Mouse (Mus musculus): Measurements from ENCODE around the gene BC067074. TPM values are rescaled to one million over a fixed set of nuclear protein-coding genes. Genes with fewer than 3 reads are reported as not detected.
"Not testable (repeated sequence)": the region's sequence is repeated elsewhere in the genome, so short reads cannot be mapped to it uniquely, and the experiment has no call there.

BC067074 gene
- 2.4 and 3.1 TPM in 2 replicates for polyA plus RNA-seq (2012; rRNA removed)

- DNase-seq (ENCODE audit: low read depth), result no peak
Measured at GRCm38 (mm10) chr13:113292975-113293706, at the start of gene BC067074. Gene BC067074, plus strand, starts transcription at chr13:113293159.

- no peak for DNase-seq (ENCODE audit: low read depth)
Measured at GRCm38 (mm10) chr13:113245025-113245424, 47.9 kb upstream of the BC067074 start.

GRCm38 (mm10) chr13:113252580-113252979 is 40.4 kb upstream of the BC067074 start:
- not testable (repeated sequence) for DNase-seq (ENCODE audit: low read depth)

GRCm38 (mm10) chr13:113256766-113257165 is 36.2 kb upstream of the BC067074 start:
- no peak for DNase-seq (ENCODE audit: low read depth)

GRCm38 (mm10) chr13:113257190-113257589 is 35.8 kb upstream of the BC067074 start:
- DNase-seq (ENCODE audit: low read depth), result no peak

GRCm38 (mm10) chr13:113259237-113259636 is 33.7 kb upstream of the BC067074 start:
- DNase-seq (ENCODE audit: low read depth), result no peak

GRCm38 (mm10) chr13:113262822-113263221 is 30.1 kb upstream of the BC067074 start:
- no peak for DNase-seq (ENCODE audit: low read depth)

- DNase-seq (ENCODE audit: low read depth), result peak; percentile 5
Measured at GRCm38 (mm10) chr13:113265257-113265656, 27.7 kb upstream of the BC067074 start.

- peak; percentile 12 for DNase-seq (ENCODE audit: low read depth)
Measured at GRCm38 (mm10) chr13:113266495-113266951, 26.4 kb upstream of the BC067074 start.

GRCm38 (mm10) chr13:113267204-113267603 is 25.8 kb upstream of the BC067074 start:
- DNase-seq (ENCODE audit: low read depth), result no peak

- DNase-seq (ENCODE audit: low read depth), result no peak
Measured at GRCm38 (mm10) chr13:113269777-113270776, 22.9 kb upstream of the BC067074 start.

- no peak for DNase-seq (ENCODE audit: low read depth)
Measured at GRCm38 (mm10) chr13:113271189-113271588, 21.8 kb upstream of the BC067074 start.

GRCm38 (mm10) chr13:113287141-113287540 is 5.8 kb upstream of the BC067074 start:
- no peak for DNase-seq (ENCODE audit: low read depth)

GRCm38 (mm10) chr13:113288210-113289197 is 4.5 kb upstream of the BC067074 start:
- no peak for DNase-seq (ENCODE audit: low read depth)

- DNase-seq (ENCODE audit: low read depth), result no peak
Measured at GRCm38 (mm10) chr13:113289760-113290159, 3.2 kb upstream of the BC067074 start.

- no peak for DNase-seq (ENCODE audit: low read depth)
Measured at GRCm38 (mm10) chr13:113292001-113292400, 958 bp upstream of the BC067074 start.

GRCm38 (mm10) chr13:113293707-113294432 is 911 bp downstream of the BC067074 start:
- no peak for DNase-seq (ENCODE audit: low read depth)

- DNase-seq (ENCODE audit: low read depth), result no peak
Measured at GRCm38 (mm10) chr13:113295817-113296485, 3.0 kb downstream of the BC067074 start.

- no peak for DNase-seq (ENCODE audit: low read depth)
Measured at GRCm38 (mm10) chr13:113306581-113306980, 13.6 kb downstream of the BC067074 start.

- no peak for DNase-seq (ENCODE audit: low read depth)
Measured at GRCm38 (mm10) chr13:113319588-113319987, 26.6 kb downstream of the BC067074 start.

All from gonadal fat pad, adult 2 months (tissue).